Mouse (Mus musculus) layer of hippocampus, adult 2 months (tissue): Measurements from ENCODE around the gene Ddit4. TPM values are rescaled to one million over a fixed set of nuclear protein-coding genes. Genes with fewer than 3 reads are reported as not detected.
A peak's percentile ranks its signal among the peaks of the same experiment; 100 is the strongest.

Experiments used
- DNase-seq, 2 experiments: peaks; one replicate each; pipeline ENCODE4 v3.0.0; 2022; ENCODE audit warnings: low spot score in 2 of 2
- H3K27ac ChIP-seq: fragments of 200-600 bp; 2 replicates; pipeline ENCODE4 v1.8.1; 2022
- H3K4me3 ChIP-seq: fragments of 200-600 bp; 2 replicates; pipeline ENCODE4 v1.8.1; 2022; ENCODE audit warnings: mild to moderate bottlenecking
- CTCF ChIP-seq: fragments of 200-600 bp; conservative IDR thresholded peaks from 2 replicates; pipeline ENCODE4 v1.8.1; 2022; ENCODE audit warnings: antibody characterized with exemption, mild to moderate bottlenecking, moderate library complexity
- total RNA-seq, 2 experiments: library from RNA; stranded (reverse); gene quantifications; 2 replicates each; pipeline ENCODE4 v1.2.3; 2021

Gene Ddit4
- total RNA-seq, 2 experiments from 2014 or later = 63.6 to 66.7 TPM

GRCm38 (mm10) chr10:59901463-59901862 is 50.2 kb downstream of the Ddit4 start:
- TF ChIP-seq CTCF = no peak
- no peak for DNase-seq
- Histone ChIP-seq H3K4me3 (no peak overlapping the region), H3K27ac (peak overlapping the region; percentile 99)

- Histone ChIP-seq H3K4me3 (no peak overlapping the region), H3K27ac (peak overlapping the region; percentile 99)
- no peak for DNase-seq
- TF ChIP-seq CTCF = no peak
These were observed 50.7 kb downstream of the Ddit4 start for GRCm38 (mm10) chr10:59900939-59901338.

GRCm38 (mm10) chr10:59900174-59900435 is 51.5 kb downstream of the Ddit4 start:
- no peak for DNase-seq
- no peak for TF ChIP-seq CTCF
- Histone ChIP-seq H3K4me3 (no peak overlapping the region; the same call in 1 of the 2 replicates), H3K27ac (peak overlapping the region; percentile 99)

Other genes starting within 250 kb of the Ddit4 start
- 10 to 100 TPM; 97.4 to 98.9 TPM for gene Micu1, start 249.4 kb downstream of the Ddit4 start, total RNA-seq
- gene Dnajb12, start 72.3 kb downstream of the Ddit4 start, total RNA-seq = 10 to 100 TPM; 54.4 to 56.8 TPM
- 10 to 100 TPM; 15.3 to 17.2 TPM for gene Ascc1, start 51.0 kb upstream of the Ddit4 start, total RNA-seq
- gene Anapc16, start 51.3 kb upstream of the Ddit4 start, total RNA-seq = 10 to 100 TPM; 64.8 to 71.4 TPM
- gene Spock2, start 154.4 kb upstream of the Ddit4 start, total RNA-seq = 100 to 1,000 TPM; 476 to 514 TPM